Mouse (Mus musculus): ENCODE measurements around the gene Psmb9. TPM values are rescaled to one million over a fixed set of nuclear protein-coding genes. Genes with fewer than 3 reads are reported as not detected.
A peak's percentile ranks its signal among the peaks of the same experiment; 100 is the strongest.

The Psmb9 gene
- polyA plus RNA-seq, 1 experiment from 2014 or later = 2.2 TPM

GRCm38 (mm10) chr17:34135297-34136224 lies 52.0 kb downstream of the Psmb9 start:
- peak; percentile 97 for ATAC-seq (ENCODE audit: low FRiP score, low TSS enrichment)
- Histone ChIP-seq H3K4me2 (ENCODE audit: low read length) (peak overlapping the region; percentile 62), H3K27me3 (ENCODE audit: control insufficient read depth, insufficient read depth, low read length) (peaks cover 17% of the 10 kb centered on the region), H3K4me1 (ENCODE audit: control insufficient read depth, insufficient read depth, low read length) (peaks cover 13% of the 10 kb centered on the region; the same call in 1 of the 2 replicates), H3K9me3 (ENCODE audit: control insufficient read depth, low read length) (no peaks in the 10 kb centered on the region), H3K4me3 (replicated peaks; ENCODE audit: low read depth, low read length) (peak overlapping the region; percentile 31), H3K9ac (replicated peaks; ENCODE audit: low read length) (0 out of 2 replicates have a peak overlapping the region, but pooled peaks have one; percentile 26), H3K36me3 (ENCODE audit: control insufficient read depth, insufficient read depth, low read length) (no peaks in the 10 kb centered on the region), H3K27ac (replicated peaks; ENCODE audit: low read depth, low read length) (no peak overlapping the region)
- peak; percentile 99 for DNase-seq
- 8% methylated on average over 31 of the region's 31 CpGs for WGBS

- 90% methylated on average over 3 of the region's 3 CpGs for WGBS
- Histone ChIP-seq H3K4me1 (ENCODE audit: control insufficient read depth, insufficient read depth, low read length) (peaks cover 5% of the 10 kb centered on the region; the same call in 1 of the 2 replicates), H3K27ac (replicated peaks; ENCODE audit: low read depth, low read length) (no peak overlapping the region), H3K9ac (replicated peaks; ENCODE audit: low read length) (no peak overlapping the region), H3K27me3 (ENCODE audit: control insufficient read depth, insufficient read depth, low read length) (peaks cover 13% of the 10 kb centered on the region), H3K4me3 (replicated peaks; ENCODE audit: low read depth, low read length) (no peak overlapping the region), H3K4me2 (ENCODE audit: low read length) (no peak overlapping the region), H3K36me3 (ENCODE audit: control insufficient read depth, insufficient read depth, low read length) (no peaks in the 10 kb centered on the region), H3K9me3 (ENCODE audit: control insufficient read depth, low read length) (no peaks in the 10 kb centered on the region)
- ATAC-seq (ENCODE audit: low FRiP score, low TSS enrichment) (no peak), DNase-seq (no peak)
These were observed 53.1 kb downstream of the Psmb9 start for GRCm38 (mm10) chr17:34134451-34134850.

DNA sequence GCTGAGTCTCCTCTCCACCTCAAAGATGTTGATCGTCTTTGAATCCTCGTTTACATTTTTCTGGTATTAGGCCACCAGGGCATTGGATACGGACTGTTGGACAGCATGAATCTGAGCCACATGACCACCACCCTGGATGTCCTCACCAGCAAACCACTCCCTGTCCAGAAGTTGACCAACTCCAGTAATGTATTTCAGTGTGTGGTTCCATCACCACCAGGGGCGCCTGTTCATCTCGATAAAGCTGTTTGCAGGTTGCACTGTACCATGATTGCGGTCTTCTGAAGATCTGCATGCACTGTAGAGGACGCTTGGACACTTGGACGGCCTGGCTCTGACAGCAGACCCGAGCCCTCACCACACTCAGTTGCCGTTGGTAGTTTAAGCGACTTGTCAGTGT lies 54.3 kb downstream of the Psmb9 start:
- ATAC-seq (ENCODE audit: low FRiP score, low TSS enrichment) (no peak), DNase-seq (no peak)
- no peak overlapping the region for H3K4me2 ChIP-seq (ENCODE audit: low read length)
- H3K36me3 ChIP-seq (ENCODE audit: control insufficient read depth, insufficient read depth, low read length) = no peaks in the 10 kb centered on the region
- no peak overlapping the region for H3K9ac ChIP-seq (replicated peaks; ENCODE audit: low read length)
- 0 out of 2 replicates have a peak, but pooled peaks cover 3% of the 10 kb centered on the region for H3K4me1 ChIP-seq (ENCODE audit: control insufficient read depth, insufficient read depth, low read length)
- peaks cover 1% of the 10 kb centered on the region; the same call in 1 of the 2 replicates for H3K27me3 ChIP-seq (ENCODE audit: control insufficient read depth, insufficient read depth, low read length)
- H3K27ac ChIP-seq (replicated peaks; ENCODE audit: low read depth, low read length) = no peak overlapping the region
- H3K4me3 ChIP-seq (replicated peaks; ENCODE audit: low read depth, low read length) = no peak overlapping the region
- no peaks in the 10 kb centered on the region for H3K9me3 ChIP-seq (ENCODE audit: control insufficient read depth, low read length)
- WGBS = 85% methylated on average over 11 of the region's 11 CpGs

Other genes with a start within 250 kb of the Psmb9 start
- 167 and 188 TPM in 2 replicates for gene Pfdn6, start 247.4 kb downstream of the Psmb9 start, polyA plus RNA-seq (2014; fragmentation: Nextera tagmentation; extraction: Ambion mirVana)
- gene Wdr46, start 247.1 kb downstream of the Psmb9 start, polyA plus RNA-seq (2014; fragmentation: Nextera tagmentation; extraction: Ambion mirVana) = 15.5 and 16.9 TPM in 2 replicates
- 8.0 and 10.1 TPM in 2 replicates for gene B3galt4, start 236.3 kb downstream of the Psmb9 start, polyA plus RNA-seq (2014; fragmentation: Nextera tagmentation; extraction: Ambion mirVana)
- gene Vps52, start 232.0 kb downstream of the Psmb9 start, polyA plus RNA-seq (2014; fragmentation: Nextera tagmentation; extraction: Ambion mirVana) = 50.6 and 63.2 TPM in 2 replicates
- 872 and 980 TPM in 2 replicates for gene Rps18, start 231.8 kb downstream of the Psmb9 start, polyA plus RNA-seq (2014; fragmentation: Nextera tagmentation; extraction: Ambion mirVana)
- gene H2-K1, start 187.4 kb downstream of the Psmb9 start, polyA plus RNA-seq (2014; fragmentation: Nextera tagmentation; extraction: Ambion mirVana) = 10.5 and 15.5 TPM in 2 replicates
- 9.1 and 18.5 TPM in 2 replicates for gene Ring1, start 163.1 kb downstream of the Psmb9 start, polyA plus RNA-seq (2014; fragmentation: Nextera tagmentation; extraction: Ambion mirVana)
- 56.1 and 75.0 TPM in 2 replicates for gene H2-Ke6, start 159.7 kb downstream of the Psmb9 start, polyA plus RNA-seq (2014; fragmentation: Nextera tagmentation; extraction: Ambion mirVana)
- gene Slc39a7, start 156.1 kb downstream of the Psmb9 start, polyA plus RNA-seq (2014; fragmentation: Nextera tagmentation; extraction: Ambion mirVana) = 95.7 and 97.0 TPM in 2 replicates
- 33.3 and 33.4 TPM in 2 replicates for gene Rxrb, start 156.0 kb downstream of the Psmb9 start, polyA plus RNA-seq (2014; fragmentation: Nextera tagmentation; extraction: Ambion mirVana)
- 2.4 and 2.9 TPM in 2 replicates for gene Col11a2, start 148.3 kb downstream of the Psmb9 start, polyA plus RNA-seq (2014; fragmentation: Nextera tagmentation; extraction: Ambion mirVana)
- not detected in 2 replicates for gene H2-Oa, start 95.4 kb downstream of the Psmb9 start, polyA plus RNA-seq (2014; fragmentation: Nextera tagmentation; extraction: Ambion mirVana)
- 16.7 and 20.4 TPM in 2 replicates for gene H2-DMa, start 68.2 kb downstream of the Psmb9 start, polyA plus RNA-seq (2014; fragmentation: Nextera tagmentation; extraction: Ambion mirVana)
- gene Brd2, start 65.1 kb downstream of the Psmb9 start, polyA plus RNA-seq (2014; fragmentation: Nextera tagmentation; extraction: Ambion mirVana) = 160 and 171 TPM in 2 replicates
- 0.15 and 0.18 TPM in 2 replicates for gene H2-DMb2, start 44.5 kb downstream of the Psmb9 start, polyA plus RNA-seq (2014; fragmentation: Nextera tagmentation; extraction: Ambion mirVana)
- gene H2-DMb1, start 34.7 kb downstream of the Psmb9 start, polyA plus RNA-seq (2014; fragmentation: Nextera tagmentation; extraction: Ambion mirVana) = 0.38 and 0.91 TPM in 2 replicates
- gene Tap1, start 211 bp downstream of the Psmb9 start, polyA plus RNA-seq (2014; fragmentation: Nextera tagmentation; extraction: Ambion mirVana) = 1.1 and 2.9 TPM in 2 replicates
- 1.1 and 5.1 TPM in 2 replicates for gene Psmb8, start 10.0 kb upstream of the Psmb9 start, polyA plus RNA-seq (2014; fragmentation: Nextera tagmentation; extraction: Ambion mirVana)
- gene Tap2, start 15.8 kb upstream of the Psmb9 start, polyA plus RNA-seq (2014; fragmentation: Nextera tagmentation; extraction: Ambion mirVana) = 0.77 and 1.6 TPM in 2 replicates
- not detected in 2 replicates for gene H2-Ob, start 51.1 kb upstream of the Psmb9 start, polyA plus RNA-seq (2014; fragmentation: Nextera tagmentation; extraction: Ambion mirVana)
- 1.1 and 2.0 TPM in 2 replicates for gene H2-Ab1, start 69.9 kb upstream of the Psmb9 start, polyA plus RNA-seq (2014; fragmentation: Nextera tagmentation; extraction: Ambion mirVana)
- gene H2-Aa, start 100.1 kb upstream of the Psmb9 start, polyA plus RNA-seq (2014; fragmentation: Nextera tagmentation; extraction: Ambion mirVana) = 0.83 TPM in 1 of 2 replicates, not detected in the other
- 2.4 and 2.7 TPM in 2 replicates for gene H2-Eb1, start 118.1 kb upstream of the Psmb9 start, polyA plus RNA-seq (2014; fragmentation: Nextera tagmentation; extraction: Ambion mirVana)
- 0.16 TPM in 1 of 2 replicates, not detected in the other for gene H2-Eb2, start 137.9 kb upstream of the Psmb9 start, polyA plus RNA-seq (2014; fragmentation: Nextera tagmentation; extraction: Ambion mirVana)
- gene Btnl2, start 167.1 kb upstream of the Psmb9 start, polyA plus RNA-seq (2014; fragmentation: Nextera tagmentation; extraction: Ambion mirVana) = not detected in 2 replicates
- gene Btnl1, start 189.4 kb upstream of the Psmb9 start, polyA plus RNA-seq (2014; fragmentation: Nextera tagmentation; extraction: Ambion mirVana) = not detected in 2 replicates
- gene BC051142, start 211.1 kb upstream of the Psmb9 start, polyA plus RNA-seq (2014; fragmentation: Nextera tagmentation; extraction: Ambion mirVana) = 5.8 and 6.2 TPM in 2 replicates